Mouse (Mus musculus) testis, postnatal 10 days (tissue): ENCODE results near the gene Pomc.
"Not testable (repeated sequence)": the region's sequence is repeated elsewhere in the genome, so short reads cannot be mapped to it uniquely, and the experiment has no call there.

Experiments used
- DNase-seq: peaks from one replicate; pipeline ENCODE4 v3.0.0; 2021; ENCODE audit warnings: low spot score

The Pomc gene

GRCm38 (mm10) chr12:3968380-3968779 lies 13.6 kb downstream of the Pomc start:
- DNase-seq, result no peak

GRCm38 (mm10) chr12:3973169-3973568 lies 18.4 kb downstream of the Pomc start:
- DNase-seq, result not testable (repeated sequence)

- no peak for DNase-seq
Observed at GRCm38 (mm10) chr12:3980991-3981349, 26.2 kb downstream of the Pomc start.

- peak; percentile 86 for DNase-seq
Observed at GRCm38 (mm10) chr12:3981350-3982131, 26.8 kb downstream of the Pomc start.

GRCm38 (mm10) chr12:3982257-3982656 lies 27.5 kb downstream of the Pomc start:
- DNase-seq, result no peak

GRCm38 (mm10) chr12:3983736-3984135 lies 29.0 kb downstream of the Pomc start:
- peak; percentile 90 for DNase-seq

- DNase-seq, result peak; percentile 32
Observed at GRCm38 (mm10) chr12:3984446-3984845, 29.7 kb downstream of the Pomc start.

GRCm38 (mm10) chr12:3989943-3990342 lies 35.2 kb downstream of the Pomc start:
- no peak for DNase-seq

- DNase-seq, result no peak
Observed at GRCm38 (mm10) chr12:3991047-3991446, 36.3 kb downstream of the Pomc start.

GRCm38 (mm10) chr12:3996749-3997148 lies 42.0 kb downstream of the Pomc start:
- DNase-seq, result no peak

- DNase-seq, result no peak
Observed at GRCm38 (mm10) chr12:4000406-4000805, 45.7 kb downstream of the Pomc start.

- DNase-seq, result no peak
Observed at GRCm38 (mm10) chr12:4004648-4005047, 49.9 kb downstream of the Pomc start.

- no peak for DNase-seq
Observed at GRCm38 (mm10) chr12:4006079-4006478, 51.3 kb downstream of the Pomc start.

GRCm38 (mm10) chr12:4007181-4007580 lies 52.4 kb downstream of the Pomc start:
- DNase-seq, result no peak

- no peak for DNase-seq
Observed at GRCm38 (mm10) chr12:4007766-4008165, 53.0 kb downstream of the Pomc start.

- DNase-seq, result no peak
Observed at GRCm38 (mm10) chr12:4008731-4009130, 54.0 kb downstream of the Pomc start.
